Mouse (Mus musculus): ENCODE data around the gene Tas2r102.

- no peak for TF ChIP-seq TAL1 (IDR thresholded peaks at IDR 0.05; ENCODE audit: low read length)
- no peak for TF ChIP-seq GATA1 (IDR thresholded peaks at IDR 0.05; ENCODE audit: low read length)
Observed at GRCm38 (mm10) chr6:132795393-132795792, 33.5 kb downstream of the Tas2r102 start.

Data from erythroblast, embryonic 14.5 days (primary cell).